Mouse (Mus musculus) B cell, adult 2 months (primary cell): ENCODE measurements around the gene Rpl4.
A peak's percentile ranks its signal among the peaks of the same experiment; 100 is the strongest.
"Not testable (repeated sequence)": the region's sequence is repeated elsewhere in the genome, so short reads cannot be mapped to it uniquely, and the experiment has no call there.

Experiments
- DNase-seq, 2 experiments: peaks; one replicate each; pipeline ENCODE4 v3.0.0; 2022

The Rpl4 gene

GRCm38 (mm10) chr9:64172816-64173665, at the start of gene Rpl4, which contains the start of gene Zwilch:
Gene Rpl4, plus strand, starts transcription at chr9:64173375.
Gene Zwilch, minus strand, starts transcription at chr9:64173104.
- DNase-seq, result peak; percentile 91

DNA sequence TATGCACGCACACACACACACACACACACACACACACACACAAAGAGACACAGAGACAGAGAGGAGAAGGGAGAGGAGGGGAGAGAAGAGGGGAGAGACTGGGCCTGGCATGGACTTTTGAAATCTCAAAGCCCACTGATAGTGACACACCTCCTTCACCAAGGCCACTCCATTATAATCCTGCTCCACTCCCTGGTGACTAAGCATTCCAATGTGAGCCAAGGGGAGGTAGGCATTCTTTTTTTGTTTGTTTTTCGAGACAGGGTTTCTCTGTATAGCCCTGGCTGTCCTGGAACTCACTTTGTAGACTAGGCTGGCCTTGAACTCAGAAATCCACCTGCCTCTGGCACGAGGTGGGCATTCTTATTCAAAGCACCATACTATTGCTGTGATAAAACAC, 48.3 kb upstream of the Rpl4 start:
- not testable (repeated sequence) for DNase-seq

DNA sequence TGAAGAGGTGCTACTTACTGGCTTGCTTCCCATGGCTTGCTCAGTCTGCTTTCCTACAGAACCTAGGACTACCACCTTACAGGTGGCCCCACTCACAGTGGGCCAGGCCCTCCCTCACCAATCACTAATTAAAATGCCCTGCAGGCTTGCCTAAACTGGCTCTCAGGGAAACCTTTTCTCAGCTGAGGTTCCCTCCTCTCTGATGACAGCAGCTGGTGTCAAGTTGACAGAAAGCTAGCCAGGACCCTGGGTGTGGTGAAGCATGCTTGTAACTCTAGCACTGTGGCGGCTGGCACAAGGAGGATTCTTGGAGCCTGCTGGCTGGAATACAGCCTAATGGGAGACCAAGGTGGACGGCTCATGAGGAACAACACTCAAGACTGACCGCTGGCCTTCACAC, 47.9 kb upstream of the Rpl4 start:
- DNase-seq, result no peak

DNA sequence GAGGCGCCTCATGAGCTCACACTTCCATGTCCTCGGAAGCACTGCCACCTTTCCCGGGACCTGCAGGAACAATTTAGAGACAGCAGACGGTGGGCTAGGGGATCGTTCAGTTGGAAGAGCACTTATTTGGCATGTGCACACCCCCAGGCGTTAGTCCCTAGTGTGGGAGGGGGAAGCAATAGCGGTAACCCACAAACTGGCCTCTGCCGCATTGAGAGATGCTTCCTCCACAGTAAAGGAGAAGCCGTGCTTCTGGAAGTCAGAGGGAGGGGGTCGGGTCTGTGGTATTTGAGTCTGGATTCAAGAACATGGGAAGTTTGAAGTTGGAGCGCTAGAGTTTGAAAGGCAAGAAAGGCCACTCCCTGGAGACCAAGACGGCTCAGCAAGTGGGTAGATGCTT, 47.1 kb upstream of the Rpl4 start:
- no peak for DNase-seq

GRCm38 (mm10) chr9:64131623-64132022, 41.6 kb upstream of the Rpl4 start:
- no peak for DNase-seq

DNA sequence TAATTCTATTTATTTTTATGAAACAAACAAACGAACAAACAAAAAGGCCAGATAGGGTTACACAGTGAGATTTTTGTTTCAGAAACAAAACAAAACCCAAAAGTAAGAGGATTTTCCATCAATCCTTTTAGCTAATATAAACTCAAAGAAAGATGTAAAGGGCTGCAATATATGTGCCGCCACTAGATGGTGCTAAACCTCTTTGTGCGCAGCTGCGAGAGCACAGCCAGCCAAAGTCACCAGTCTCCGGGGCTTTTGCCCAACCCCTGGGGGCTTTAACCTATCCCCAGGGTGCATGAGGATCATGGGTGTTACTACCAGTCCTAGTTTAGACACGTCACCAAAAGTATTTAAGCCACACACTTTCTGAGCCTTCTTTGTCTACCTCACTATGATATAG, 34.3 kb upstream of the Rpl4 start:
- peak; percentile 79 for DNase-seq

- DNase-seq, result no peak
Observed at GRCm38 (mm10) chr9:64139879-64140278, 33.3 kb upstream of the Rpl4 start.

DNA sequence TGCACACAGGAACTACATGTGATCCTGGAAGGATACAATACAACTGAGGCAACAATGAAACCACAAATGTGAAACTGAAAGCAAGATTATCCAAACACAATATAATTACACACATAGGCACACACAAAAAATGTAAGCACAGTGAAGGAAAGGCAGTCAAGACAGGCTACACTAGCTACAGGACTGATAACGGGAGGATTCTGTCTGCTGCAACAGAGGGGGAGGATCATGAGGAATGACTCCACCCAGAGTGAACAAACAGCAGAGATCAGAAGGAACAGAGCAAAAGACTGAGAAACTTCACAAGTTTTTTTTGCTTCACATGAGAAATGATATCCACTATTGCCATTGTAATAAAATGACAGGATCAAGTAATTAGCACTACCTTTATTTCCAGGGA, 16.5 kb upstream of the Rpl4 start:
- no peak for DNase-seq

DNA sequence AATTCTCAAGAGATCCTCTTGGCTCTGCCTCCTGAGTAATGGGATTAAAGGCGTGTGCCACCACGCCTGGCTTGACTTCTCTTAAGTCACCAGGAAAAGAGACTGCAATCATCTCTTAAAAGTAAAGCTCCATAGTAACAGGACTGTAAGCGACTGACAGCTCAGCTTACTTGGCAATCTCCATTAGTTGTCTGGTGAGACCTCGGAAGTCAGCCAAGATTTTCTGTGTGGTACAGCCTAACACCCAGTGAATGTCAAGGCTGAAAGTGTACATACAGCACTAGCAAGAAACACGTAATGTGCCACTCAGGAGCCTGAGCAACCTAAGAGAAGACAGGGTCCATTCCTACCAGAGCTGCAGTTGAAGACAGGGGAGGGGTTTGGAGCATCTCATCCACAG, 12.7 kb upstream of the Rpl4 start:
- no peak for DNase-seq

- DNase-seq, result not testable (repeated sequence)
Observed at GRCm38 (mm10) chr9:64169967-64170366, 3.2 kb upstream of the Rpl4 start.

- no peak for DNase-seq
Observed at GRCm38 (mm10) chr9:64172145-64172815, 895 bp upstream of the Rpl4 start.

DNA sequence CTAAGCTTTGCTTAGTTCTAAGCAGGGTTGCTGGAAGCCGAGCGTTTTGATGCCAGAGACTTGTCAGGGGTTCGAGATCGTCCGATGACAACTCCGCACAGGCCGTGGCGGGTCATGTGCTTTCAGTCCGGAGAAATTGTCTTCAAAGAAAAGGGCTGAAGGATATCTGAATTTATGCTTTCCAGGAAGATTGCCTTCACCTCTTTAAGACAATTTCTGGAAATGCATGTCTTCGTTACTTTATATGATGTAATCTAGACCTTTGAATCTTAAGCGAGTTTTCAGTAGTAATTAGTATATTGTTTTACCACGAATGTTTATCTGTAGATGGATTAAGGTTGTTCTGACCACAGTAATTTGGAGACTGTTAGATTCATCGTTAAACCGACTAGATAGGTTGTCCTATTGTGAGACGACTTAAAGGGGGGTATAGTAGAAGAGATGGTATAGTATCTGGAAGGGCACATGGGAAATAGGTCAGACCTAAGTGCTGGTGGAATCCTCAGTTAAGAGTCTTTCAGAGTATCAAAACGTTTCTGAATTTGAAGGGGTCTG, 568 bp downstream of the Rpl4 start:
- DNase-seq, result no peak

DNA sequence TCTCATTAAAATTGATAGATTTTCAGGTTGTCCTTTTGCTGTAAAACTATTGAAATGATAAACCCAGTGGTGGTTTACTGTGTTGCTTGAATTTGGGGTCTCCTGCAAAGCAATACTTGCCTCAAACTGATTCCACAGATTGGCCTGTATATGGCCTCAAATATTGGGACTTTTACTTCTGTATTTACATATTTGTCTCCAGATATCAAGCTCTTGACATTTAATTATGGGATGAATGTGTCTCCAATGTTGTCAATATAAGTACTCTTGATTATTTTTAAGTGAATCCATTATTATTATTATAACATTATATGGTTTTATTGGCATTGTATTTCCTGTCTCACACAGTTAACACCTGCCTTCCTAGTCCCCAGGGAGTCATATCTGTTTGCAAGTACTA, 1.2 kb downstream of the Rpl4 start:
- DNase-seq, result no peak

GRCm38 (mm10) chr9:64174766-64175165, 1.6 kb downstream of the Rpl4 start:
- DNase-seq, result no peak

DNA sequence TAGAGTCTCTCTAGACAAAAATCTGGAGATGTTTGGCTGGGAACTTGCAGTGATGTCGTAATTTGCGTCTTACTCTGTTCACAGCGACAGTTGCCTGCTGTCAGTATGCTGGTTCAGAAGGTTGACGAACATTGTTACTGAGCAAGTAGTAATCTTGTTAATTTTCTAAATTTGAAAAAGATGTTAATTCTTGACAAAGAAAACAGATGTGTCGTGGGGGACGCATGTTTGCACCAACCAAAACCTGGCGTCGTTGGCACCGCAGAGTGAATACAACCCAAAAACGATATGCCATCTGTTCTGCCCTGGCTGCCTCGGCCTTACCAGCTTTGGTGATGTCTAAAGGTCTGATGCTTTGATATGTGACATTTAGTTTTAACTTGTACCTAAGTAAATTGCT, 2.2 kb downstream of the Rpl4 start:
- no peak for DNase-seq

DNA sequence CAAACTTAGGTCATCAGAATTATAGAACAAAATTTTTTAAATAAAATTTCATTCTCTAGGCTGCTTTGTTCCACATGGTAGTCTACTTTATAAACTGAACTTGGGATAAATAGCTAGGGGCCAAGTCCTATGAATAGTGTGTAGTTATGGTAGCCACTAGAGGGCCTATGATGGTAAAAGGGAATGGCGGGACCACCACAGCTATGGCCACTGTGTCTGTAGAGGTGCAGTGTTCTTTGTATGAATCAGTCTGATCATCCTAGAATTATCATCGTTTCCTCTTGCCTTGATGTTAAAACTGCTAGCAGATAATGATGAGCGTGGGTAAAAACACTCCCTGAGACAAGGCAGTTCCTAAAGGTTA, 5.4 kb downstream of the Rpl4 start:
- DNase-seq, result no peak

GRCm38 (mm10) chr9:64178974-64179646, 5.9 kb downstream of the Rpl4 start, which contains the start of gene Snapc5:
Gene Snapc5, plus strand, starts transcription at chr9:64179274.
- peak; percentile 91 to 93 for DNase-seq

- not testable (repeated sequence) for DNase-seq
Observed at GRCm38 (mm10) chr9:64183295-64183694, 10.1 kb downstream of the Rpl4 start.

- no peak for DNase-seq
Observed at GRCm38 (mm10) chr9:64184166-64184840, 11.1 kb downstream of the Rpl4 start.

DNA sequence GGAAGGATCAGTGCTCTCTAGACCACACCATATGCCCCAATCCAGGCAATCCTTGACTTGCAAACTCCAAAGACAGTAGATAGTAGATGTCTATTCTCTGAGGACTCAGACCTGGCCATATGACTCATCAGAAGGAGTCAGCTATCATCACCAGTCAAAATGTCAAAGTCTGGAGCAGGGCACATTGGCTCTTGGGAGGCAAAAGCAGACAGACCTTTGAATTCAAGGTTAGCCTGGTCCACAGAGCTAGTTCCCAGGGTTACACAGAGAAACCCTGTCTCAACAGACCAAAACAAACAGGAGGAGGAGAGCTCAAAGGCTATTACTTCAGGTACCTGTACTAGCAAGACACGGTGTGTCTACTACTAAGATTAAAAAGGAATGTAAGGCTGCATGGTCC, 20.7 kb downstream of the Rpl4 start:
- no peak for DNase-seq

DNA sequence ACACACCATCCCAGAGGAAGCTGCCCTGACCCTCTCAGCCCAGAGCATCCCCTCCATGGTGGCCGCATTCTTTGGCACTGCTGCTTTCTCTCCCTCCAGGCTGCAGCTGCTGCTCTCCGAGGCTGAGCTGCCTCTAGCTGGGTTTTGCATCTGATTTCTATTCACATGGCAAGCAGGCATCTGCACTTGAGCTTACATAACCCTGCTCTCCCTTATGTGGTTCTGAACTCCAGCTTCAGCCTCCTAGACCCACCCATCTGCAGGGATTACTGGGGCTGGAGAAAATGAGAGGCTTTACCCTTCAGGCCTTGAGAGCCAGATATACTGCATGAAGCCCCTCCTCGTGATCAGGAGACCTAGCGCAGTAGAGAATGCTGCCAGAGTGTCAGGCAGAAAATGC, 22.4 kb downstream of the Rpl4 start:
- no peak for DNase-seq

DNA sequence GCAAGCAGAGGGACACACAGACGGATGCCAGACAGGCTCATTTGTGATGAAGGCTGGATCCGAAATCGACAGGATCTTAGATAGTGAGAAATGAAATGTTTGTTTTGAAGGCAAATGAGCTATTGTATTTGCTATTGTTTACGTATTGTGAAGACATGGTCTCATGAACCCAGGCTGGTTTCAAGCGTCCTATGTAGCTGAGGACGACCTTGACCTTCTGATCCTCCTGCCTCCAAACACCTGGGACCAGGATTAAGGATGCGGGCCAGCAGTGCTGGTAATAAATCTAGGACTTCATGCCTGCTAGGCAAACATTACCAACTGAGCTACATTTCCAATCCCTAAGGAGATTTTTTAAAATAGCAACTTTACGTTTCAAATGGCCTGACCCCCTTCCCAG, 24.3 kb downstream of the Rpl4 start:
- no peak for DNase-seq
